Mouse (Mus musculus): ENCODE measurements around the gene Hsd17b13.

DNA sequence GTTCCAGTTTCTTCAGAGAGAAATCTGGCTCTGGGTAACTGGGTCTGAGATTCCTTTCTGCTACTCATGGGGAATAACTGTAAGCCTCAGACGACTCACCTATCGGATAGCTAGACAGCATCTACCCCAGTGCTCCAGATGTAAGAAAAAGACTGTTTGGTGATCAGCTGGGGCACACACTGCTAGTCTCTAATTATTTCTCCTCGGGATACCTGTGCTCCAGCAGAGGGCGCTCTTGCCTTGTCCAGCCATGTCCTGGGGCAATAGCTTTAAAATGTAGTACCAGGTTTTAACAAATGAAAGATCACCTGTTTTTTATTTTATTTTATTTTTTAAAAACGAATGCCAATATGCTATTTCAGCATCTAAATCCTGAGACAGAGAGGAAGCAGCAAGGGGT, 22.5 kb upstream of the Hsd17b13 start:
- TF ChIP-seq POLR2A (IDR thresholded peaks at IDR 0.05; ENCODE audit: insufficient read depth, low read depth, low read length), result no peak
- TF ChIP-seq CTCF (IDR thresholded peaks at IDR 0.05), result no peak; the same call in 1 of the 2 replicates

Measured in heart, adult 2 months (tissue).